Mouse (Mus musculus): Measurements from ENCODE around the gene Unc93a2. TPM values are rescaled to one million over a fixed set of nuclear protein-coding genes. Genes with fewer than 3 reads are reported as not detected.
"Not testable (repeated sequence)": the region's sequence is repeated elsewhere in the genome, so short reads cannot be mapped to it uniquely, and the experiment has no call there.

The Unc93a2 gene
- total and polyA plus RNA-seq, 3 experiments = 0.08 to 0.50 TPM; not detected in 1

DNA sequence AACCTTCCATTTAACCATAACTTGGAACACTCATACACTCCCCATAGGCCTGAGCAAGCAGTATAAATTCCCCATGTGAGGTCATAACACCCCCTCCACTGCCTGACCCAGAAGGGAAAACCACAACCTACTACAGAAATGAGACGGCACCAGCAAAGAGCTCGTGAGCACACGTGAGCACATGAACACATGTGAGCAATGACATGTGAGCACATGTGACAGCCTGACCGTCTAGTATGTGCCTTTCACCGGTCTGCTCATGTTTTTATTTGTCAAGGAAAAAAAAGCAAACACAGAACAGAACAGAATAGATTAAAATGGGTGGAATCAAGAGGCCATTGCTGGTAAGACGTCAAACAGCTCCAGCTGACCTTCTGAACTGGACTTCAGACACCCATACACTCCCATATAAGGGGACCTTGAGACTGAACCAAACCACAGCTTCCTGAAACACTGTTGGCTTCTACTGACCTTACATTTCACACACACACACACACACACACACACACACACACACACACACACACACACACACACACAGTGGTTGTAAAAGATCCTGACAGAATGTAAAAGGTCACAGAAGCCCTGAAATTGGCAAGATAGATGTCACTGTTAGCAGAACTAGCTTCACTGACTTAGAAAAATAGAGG, 13.1 kb upstream of the Unc93a2 start:
- H3K4me2 ChIP-seq (ENCODE audit: insufficient read depth, low read depth, poor library complexity, severe bottlenecking); H3K27ac ChIP-seq (ENCODE audit: insufficient read depth, low read depth); H3K36me3 ChIP-seq (replicated peaks in 1 of 2; ENCODE audit: control insufficient read depth in 1 of 2, insufficient read depth in 1 of 2, low read length in 1 of 2); in situ Hi-C loops (cut with MboI; ENCODE audit: low pct_ligation_motif_present, low pct_unique_long_range_greater_than_20kb, low sequenced_read_pairs); H3K9me3 ChIP-seq (replicated peaks; ENCODE audit: low read length); H3K79me2 ChIP-seq (replicated peaks; ENCODE audit: control insufficient read depth, extremely low read depth, insufficient read depth, poor library complexity, severe bottlenecking); H3K9ac ChIP-seq (ENCODE audit: insufficient read depth, low read depth); dilution Hi-C loops (cut with MboI; ENCODE audit: extremely low pct_ligation_motif_present, extremely low pct_unique_long_range_greater_than_20kb, low sequenced_read_pairs); H3K4me3 ChIP-seq (replicated peaks in 1 of 3; ENCODE audit: low read depth in 2 of 3, low read length in 2 of 3, poor library complexity in 1 of 3); H3K27me3 ChIP-seq (replicated peaks): not testable (repeated sequence)
- peak; percentile 48 for DNase-seq (ENCODE audit: extremely low read depth)
- peaks cover 12 to 22% of the 10 kb centered on the region in 2 experiments for H3K4me1 ChIP-seq (ENCODE audit: control insufficient read depth in 1 of 2, insufficient read depth in 2 of 2)
- peak; percentile 72 for TF ChIP-seq ETS1 (conservative IDR thresholded peaks at IDR 0.05; ENCODE audit: low read depth, low read length)
- peak; percentile 89 for TF ChIP-seq BHLHE40 (IDR thresholded peaks at IDR 0.05; ENCODE audit: low read depth, low read length)
- TF ChIP-seq IRF4 (IDR thresholded peaks at IDR 0.05; ENCODE audit: low read depth, low read length) = peak; percentile 42
- TF ChIP-seq MAX (IDR thresholded peaks at IDR 0.05; ENCODE audit: low read length) = 0 out of 2 replicates have a peak, but pooled peaks have one; percentile 38

DNA sequence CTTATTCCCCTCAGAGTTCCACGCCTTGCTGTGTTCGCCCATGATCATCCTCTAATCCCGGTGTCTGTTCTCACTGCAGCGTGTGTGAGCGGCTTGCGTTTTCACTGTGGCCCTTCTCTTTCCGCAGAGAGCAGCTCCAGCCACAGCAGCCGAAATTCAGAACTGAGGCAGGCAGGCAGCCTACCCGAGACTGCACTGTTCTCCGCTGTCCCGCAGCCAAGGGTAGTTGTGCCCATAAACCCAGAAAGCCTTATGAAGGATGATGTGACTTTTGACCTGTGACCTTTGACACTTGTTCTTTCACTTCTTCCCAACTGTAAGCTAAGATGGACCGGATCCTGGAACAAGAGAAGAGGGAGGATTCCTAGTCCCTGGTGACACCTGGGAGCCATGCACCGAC, 11.8 kb upstream of the Unc93a2 start:
- DNase-seq (ENCODE audit: extremely low read depth); in situ Hi-C loops (cut with MboI; ENCODE audit: low pct_ligation_motif_present, low pct_unique_long_range_greater_than_20kb, low sequenced_read_pairs); H3K9ac ChIP-seq (ENCODE audit: insufficient read depth, low read depth); H3K9me3 ChIP-seq (replicated peaks; ENCODE audit: low read length); H3K79me2 ChIP-seq (replicated peaks; ENCODE audit: control insufficient read depth, extremely low read depth, insufficient read depth, poor library complexity, severe bottlenecking); H3K27me3 ChIP-seq (replicated peaks); H3K36me3 ChIP-seq (replicated peaks in 1 of 2; ENCODE audit: control insufficient read depth in 1 of 2, insufficient read depth in 1 of 2, low read length in 1 of 2); H3K27ac ChIP-seq (ENCODE audit: insufficient read depth, low read depth); H3K4me3 ChIP-seq (replicated peaks in 1 of 3; ENCODE audit: low read depth in 2 of 3, low read length in 2 of 3, poor library complexity in 1 of 3); dilution Hi-C loops (cut with MboI; ENCODE audit: extremely low pct_ligation_motif_present, extremely low pct_unique_long_range_greater_than_20kb, low sequenced_read_pairs): not testable (repeated sequence)
- Histone ChIP-seq H3K4me1 (ENCODE audit: control insufficient read depth in 1 of 2, insufficient read depth in 2 of 2) (peaks cover 12 to 22% of the 10 kb centered on the region in 2 experiments), H3K4me2 (ENCODE audit: insufficient read depth, low read depth, poor library complexity, severe bottlenecking) (peak overlapping the region; percentile 13; the same call in 1 of the 2 replicates)

DNA sequence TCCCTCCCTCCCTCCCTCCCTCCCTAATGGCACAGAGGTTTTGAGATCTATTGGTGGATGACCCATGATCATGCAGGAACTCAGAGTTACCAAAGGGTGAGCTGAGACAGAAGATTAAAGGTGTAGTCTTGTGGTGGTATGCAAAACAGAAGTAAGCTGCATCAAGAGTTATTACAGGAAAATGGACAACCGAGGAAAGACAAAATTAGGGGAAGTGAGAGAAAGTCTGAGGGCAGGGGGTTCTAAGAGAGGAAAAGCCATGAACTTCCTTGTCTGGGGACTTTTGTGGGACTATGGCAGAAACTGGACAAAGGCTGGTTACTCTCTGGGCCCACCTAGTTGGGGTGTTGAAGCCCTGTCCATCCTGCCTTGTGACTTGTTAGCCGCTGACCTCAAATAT, 11.0 kb upstream of the Unc93a2 start:
- H3K27me3 ChIP-seq (replicated peaks); H3K27ac ChIP-seq (ENCODE audit: insufficient read depth, low read depth); H3K4me2 ChIP-seq (ENCODE audit: insufficient read depth, low read depth, poor library complexity, severe bottlenecking); H3K36me3 ChIP-seq (replicated peaks in 1 of 2; ENCODE audit: control insufficient read depth in 1 of 2, insufficient read depth in 1 of 2, low read length in 1 of 2); DNase-seq (ENCODE audit: extremely low read depth); H3K79me2 ChIP-seq (replicated peaks; ENCODE audit: control insufficient read depth, extremely low read depth, insufficient read depth, poor library complexity, severe bottlenecking); dilution Hi-C loops (cut with MboI; ENCODE audit: extremely low pct_ligation_motif_present, extremely low pct_unique_long_range_greater_than_20kb, low sequenced_read_pairs); H3K9ac ChIP-seq (ENCODE audit: insufficient read depth, low read depth); H3K9me3 ChIP-seq (replicated peaks; ENCODE audit: low read length); H3K4me3 ChIP-seq (replicated peaks in 1 of 3; ENCODE audit: low read depth in 2 of 3, low read length in 2 of 3, poor library complexity in 1 of 3); in situ Hi-C loops (cut with MboI; ENCODE audit: low pct_ligation_motif_present, low pct_unique_long_range_greater_than_20kb, low sequenced_read_pairs): not testable (repeated sequence)
- H3K4me1 ChIP-seq (ENCODE audit: control insufficient read depth in 1 of 2, insufficient read depth in 2 of 2) = peaks cover 12 to 22% of the 10 kb centered on the region in 2 experiments

DNA sequence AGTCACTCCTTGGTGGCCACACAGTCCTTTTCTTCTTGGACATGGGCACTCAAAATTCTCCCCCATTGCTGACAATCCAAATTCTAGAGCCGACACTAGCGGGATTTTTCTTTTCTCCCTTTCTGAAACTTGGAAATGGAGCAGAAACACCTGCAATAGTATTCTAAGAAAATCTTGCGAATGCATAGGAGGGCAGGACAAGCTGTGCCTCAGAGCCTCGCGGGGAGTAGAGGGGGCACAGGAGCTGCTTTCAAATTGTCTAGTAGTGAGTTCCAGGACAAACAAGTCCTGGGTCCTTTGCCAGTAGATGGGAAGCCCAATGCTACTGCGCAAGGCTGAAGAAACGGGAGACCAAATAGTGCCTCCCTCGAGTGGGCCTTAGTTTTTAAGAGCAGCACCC, 10.4 kb upstream of the Unc93a2 start:
- DNase-seq (ENCODE audit: extremely low read depth); H3K4me3 ChIP-seq (replicated peaks in 1 of 3; ENCODE audit: low read depth in 2 of 3, low read length in 2 of 3, poor library complexity in 1 of 3); H3K27ac ChIP-seq (ENCODE audit: insufficient read depth, low read depth); H3K79me2 ChIP-seq (replicated peaks; ENCODE audit: control insufficient read depth, extremely low read depth, insufficient read depth, poor library complexity, severe bottlenecking); H3K27me3 ChIP-seq (replicated peaks); in situ Hi-C loops (cut with MboI; ENCODE audit: low pct_ligation_motif_present, low pct_unique_long_range_greater_than_20kb, low sequenced_read_pairs); dilution Hi-C loops (cut with MboI; ENCODE audit: extremely low pct_ligation_motif_present, extremely low pct_unique_long_range_greater_than_20kb, low sequenced_read_pairs); H3K9ac ChIP-seq (ENCODE audit: insufficient read depth, low read depth); H3K4me2 ChIP-seq (ENCODE audit: insufficient read depth, low read depth, poor library complexity, severe bottlenecking); H3K9me3 ChIP-seq (replicated peaks; ENCODE audit: low read length); H3K36me3 ChIP-seq (replicated peaks in 1 of 2; ENCODE audit: control insufficient read depth in 1 of 2, insufficient read depth in 1 of 2, low read length in 1 of 2): not testable (repeated sequence)
- peaks cover 12 to 22% of the 10 kb centered on the region in 2 experiments for H3K4me1 ChIP-seq (ENCODE audit: control insufficient read depth in 1 of 2, insufficient read depth in 2 of 2)

DNA sequence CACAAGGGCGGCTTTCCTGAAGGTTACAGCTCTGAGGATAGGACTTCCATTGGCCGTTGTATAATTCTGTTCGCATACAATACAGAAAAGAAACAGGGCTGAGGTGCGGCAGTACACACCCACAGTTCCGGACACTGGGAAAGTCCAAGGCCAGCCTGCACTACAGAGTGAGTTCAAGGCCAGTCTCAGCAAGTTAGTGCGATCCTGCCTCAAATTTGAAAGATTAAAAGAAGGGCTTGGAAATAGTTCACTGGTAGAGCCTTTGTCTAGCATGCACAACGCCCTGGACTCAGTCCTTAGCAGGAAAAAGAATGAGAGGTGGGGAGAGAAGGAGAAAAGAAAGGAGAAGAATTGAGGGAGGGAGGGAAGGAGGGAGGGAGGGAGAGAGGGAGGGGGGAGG, 9.9 kb upstream of the Unc93a2 start:
- H3K27me3 ChIP-seq (replicated peaks); in situ Hi-C loops (cut with MboI; ENCODE audit: low pct_ligation_motif_present, low pct_unique_long_range_greater_than_20kb, low sequenced_read_pairs); H3K79me2 ChIP-seq (replicated peaks; ENCODE audit: control insufficient read depth, extremely low read depth, insufficient read depth, poor library complexity, severe bottlenecking); H3K36me3 ChIP-seq (replicated peaks in 1 of 2; ENCODE audit: control insufficient read depth in 1 of 2, insufficient read depth in 1 of 2, low read length in 1 of 2); DNase-seq (ENCODE audit: extremely low read depth); H3K27ac ChIP-seq (ENCODE audit: insufficient read depth, low read depth); H3K4me2 ChIP-seq (ENCODE audit: insufficient read depth, low read depth, poor library complexity, severe bottlenecking); H3K9me3 ChIP-seq (replicated peaks; ENCODE audit: low read length); H3K9ac ChIP-seq (ENCODE audit: insufficient read depth, low read depth); dilution Hi-C loops (cut with MboI; ENCODE audit: extremely low pct_ligation_motif_present, extremely low pct_unique_long_range_greater_than_20kb, low sequenced_read_pairs); H3K4me3 ChIP-seq (replicated peaks in 1 of 3; ENCODE audit: low read depth in 2 of 3, low read length in 2 of 3, poor library complexity in 1 of 3): not testable (repeated sequence)
- H3K4me1 ChIP-seq (ENCODE audit: control insufficient read depth in 1 of 2, insufficient read depth in 2 of 2) = peaks cover 8 to 16% of the 10 kb centered on the region in 2 experiments

DNA sequence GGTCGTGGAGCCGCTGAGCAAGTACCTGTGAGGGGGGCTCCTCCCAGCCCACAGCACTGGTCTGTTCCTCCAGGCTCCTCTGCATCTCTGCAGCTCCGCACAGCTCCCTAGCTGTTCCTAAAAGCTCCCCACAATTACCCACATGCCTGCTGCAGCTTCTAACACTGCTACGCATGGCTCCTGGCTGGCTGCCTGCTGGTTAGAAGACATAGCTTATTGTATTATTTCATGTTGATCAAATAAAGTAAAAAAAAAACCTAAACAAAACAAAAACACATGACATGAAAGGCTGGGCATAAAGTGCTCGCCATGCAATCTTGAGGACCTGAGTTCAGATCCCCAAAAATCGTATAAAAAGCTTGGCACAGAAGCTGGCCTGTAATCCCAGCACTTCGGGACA, 4.6 kb upstream of the Unc93a2 start:
- H3K79me2 ChIP-seq (replicated peaks; ENCODE audit: control insufficient read depth, extremely low read depth, insufficient read depth, poor library complexity, severe bottlenecking); H3K4me2 ChIP-seq (ENCODE audit: insufficient read depth, low read depth, poor library complexity, severe bottlenecking); H3K27ac ChIP-seq (ENCODE audit: insufficient read depth, low read depth); H3K4me1 ChIP-seq (ENCODE audit: control insufficient read depth in 1 of 2, insufficient read depth in 2 of 2); H3K27me3 ChIP-seq (replicated peaks); in situ Hi-C loops (cut with MboI; ENCODE audit: low pct_ligation_motif_present, low pct_unique_long_range_greater_than_20kb, low sequenced_read_pairs); H3K9me3 ChIP-seq (replicated peaks; ENCODE audit: low read length); H3K4me3 ChIP-seq (replicated peaks in 1 of 3; ENCODE audit: low read depth in 2 of 3, low read length in 2 of 3, poor library complexity in 1 of 3); H3K36me3 ChIP-seq (replicated peaks in 1 of 2; ENCODE audit: control insufficient read depth in 1 of 2, insufficient read depth in 1 of 2, low read length in 1 of 2); H3K9ac ChIP-seq (ENCODE audit: insufficient read depth, low read depth); DNase-seq (ENCODE audit: extremely low read depth); dilution Hi-C loops (cut with MboI; ENCODE audit: extremely low pct_ligation_motif_present, extremely low pct_unique_long_range_greater_than_20kb, low sequenced_read_pairs): not testable (repeated sequence)

All from CH12.LX (cell line).